14 mouse cellular contexts compared by ENCODE assay signal in genomic region chr11:117827386-117827785, GRCm38 (mm10). TPM values are rescaled to one million over a fixed set of nuclear protein-coding genes. Genes with fewer than 3 reads are reported as not detected.
DNase-seq lines count a peak whose midpoint lies in the region; ATAC-seq and TF ChIP-seq lines count a peak whose summit lies in the region.
"Had no signal": no experiment of that assay in that cellular context is flagged by ENCODE, and none has a peak within 500 bp of the region (broad histone marks: within the 10 kb centered on the region; RNA-seq: fewer than 3 reads in every experiment).

No protein-coding gene starts in this region.

- H3K79me3 ChIP-seq in C2C12 (ENCODE audit: low read depth): peaks cover 21% of the 10 kb centered on the region

- H3K9me3 ChIP-seq in heart, embryonic 15.5 days (replicated peaks): no peaks in the 10 kb centered on the region
- no peaks in the 10 kb centered on the region for H3K9me3 ChIP-seq in liver, embryonic 16.5 days (replicated peaks; ENCODE audit: control insufficient read depth, low read length)
- H3K9me3 ChIP-seq: embryonic facial prominence, embryonic 12.5 days; limb, embryonic 13.5 days had no signal

- no peak for ATAC-seq in heart, embryonic 15.5 days (replicated peaks; ENCODE audit: insufficient number of reproducible peaks, insufficient read depth, low FRiP score, low read depth)
- ATAC-seq in liver, embryonic 16.5 days (ENCODE audit: low read depth): no peak
- ATAC-seq: hindbrain, embryonic 16.5 days; midbrain, embryonic 16.5 days had no signal

- WGBS in heart, embryonic 15.5 days: 49% methylated on average over 3 of the region's 3 CpGs
- 67% methylated on average over 3 of the region's 3 CpGs for WGBS in liver, embryonic 16.5 days (ENCODE audit: insufficient replicate concordance)

- no peak for TF ChIP-seq POLR2A in bone marrow macrophage, adult 2 months (IDR thresholded peaks at IDR 0.05; ENCODE audit: borderline replicate concordance, low read depth, low read length)

- no peak overlapping the region for H3ac ChIP-seq in C2C12 (ENCODE audit: control insufficient read depth, insufficient read length, low read depth)

- peak overlapping the region; percentile 18; the same call in 1 of the 2 replicates for H3K4me3 ChIP-seq in heart, embryonic 15.5 days
- no peak overlapping the region for H3K4me3 ChIP-seq in C2C12 (ENCODE audit: insufficient read depth, poor library complexity, severe bottlenecking)
- peak overlapping the region; percentile 29 for H3K4me3 ChIP-seq in bone marrow macrophage, adult 2 months (ENCODE audit: insufficient read depth, low read length)
- H3K4me3 ChIP-seq in liver, embryonic 16.5 days (ENCODE audit: low read depth, low read length): no peak overlapping the region

- peaks cover 89% of the 10 kb centered on the region for H3K4me1 ChIP-seq in heart, embryonic 15.5 days (replicated peaks)
- peaks cover 64% of the 10 kb centered on the region for H3K4me1 ChIP-seq in bone marrow macrophage, adult 2 months (ENCODE audit: control insufficient read depth, insufficient read depth, low read length)
- H3K4me1 ChIP-seq in liver, embryonic 16.5 days (ENCODE audit: control insufficient read depth, low read depth, low read length): peaks cover 82% of the 10 kb centered on the region

- H3K27me3 ChIP-seq in heart, embryonic 15.5 days: no peaks in the 10 kb centered on the region
- no peaks in the 10 kb centered on the region for H3K27me3 ChIP-seq in C2C12 (ENCODE audit: control insufficient read depth, insufficient read depth, insufficient read length)
- H3K27me3 ChIP-seq in liver, embryonic 16.5 days (ENCODE audit: control insufficient read depth, insufficient read depth, low read depth, low read length): no peaks in the 10 kb centered on the region
- H3K27me3 ChIP-seq: embryonic facial prominence, embryonic 12.5 days; limb, embryonic 13.5 days had no signal

- TF ChIP-seq CTCF in C2C12 (IDR thresholded peaks at IDR 0.05; ENCODE audit: control insufficient read depth, insufficient read depth, insufficient read length): no peak
- TF ChIP-seq CTCF in bone marrow macrophage, adult 2 months (IDR thresholded peaks at IDR 0.05; ENCODE audit: low read depth, low read length): no peak

- H3K79me2 ChIP-seq in C2C12 (ENCODE audit: control insufficient read depth, insufficient read depth): peaks cover 44% of the 10 kb centered on the region

- peak overlapping the region; percentile 41 for H3K9ac ChIP-seq in heart, embryonic 15.5 days
- peak overlapping the region; percentile 37; the same call in 1 of the 2 replicates for H3K9ac ChIP-seq in liver, embryonic 16.5 days (ENCODE audit: low read depth, low read length)

- DNase-seq in heart, adult 11 months: no peak
- no peak for DNase-seq in Muller cell, postnatal 12 days (ENCODE audit: inconsistent ontology term)
- DNase-seq in T-cell, adult 2 months (ENCODE audit: low spot score): no peak
- no peak for DNase-seq in spleen, postnatal 14 days (ENCODE audit: low spot score in 2 of 2)
- DNase-seq: cerebellum, adult 11 months had no signal

- peaks cover 3% of the 10 kb centered on the region; the same call in 1 of the 2 replicates for H3K36me3 ChIP-seq in heart, embryonic 15.5 days
- peaks cover 15% of the 10 kb centered on the region for H3K36me3 ChIP-seq in C2C12 (ENCODE audit: control insufficient read depth, insufficient read depth)
- peaks cover 12% of the 10 kb centered on the region for H3K36me3 ChIP-seq in liver, embryonic 16.5 days (ENCODE audit: control insufficient read depth, insufficient read depth)

- H3K4me2 ChIP-seq in heart, embryonic 15.5 days: peak overlapping the region; percentile 92
- H3K4me2 ChIP-seq in liver, embryonic 16.5 days (ENCODE audit: low read depth, low read length): peak overlapping the region; percentile 77

- H3K27ac ChIP-seq in heart, embryonic 15.5 days: peak overlapping the region; percentile 95
- peak overlapping the region; percentile 82 for H3K27ac ChIP-seq in bone marrow macrophage, adult 2 months (ENCODE audit: insufficient read depth, low read depth, low read length)
- H3K27ac ChIP-seq in liver, embryonic 16.5 days (ENCODE audit: low read length): peak overlapping the region; percentile 91

TF ChIP-seq in C2C12, 6 proteins besides CTCF, POLR2A, EP300 and RAD21:
- TF ChIP-seq FOSL1 (IDR thresholded peaks at IDR 0.05; ENCODE audit: insufficient read depth, low read length, poor library complexity, severe bottlenecking) (no peak), MAX (IDR thresholded peaks at IDR 0.05) (no peak), MYOG (IDR thresholded peaks at IDR 0.05; ENCODE audit: control insufficient read depth, extremely low read depth, insufficient read length) (no peak), CEBPB (IDR thresholded peaks at IDR 0.05; ENCODE audit: low read depth) (peak; percentile 49), MYOD1 (IDR thresholded peaks at IDR 0.05; ENCODE audit: control insufficient read depth, insufficient read length, low read depth) (peak; percentile 51), USF1 (IDR thresholded peaks at IDR 0.05; ENCODE audit: low read depth) (no peak)

RNA-seq across cellular contexts. Expression of gene Tk1, which starts 1.5 kb away (rescaled TPM):
- polyA plus RNA-seq in heart, embryonic 15.5 days (2015; fragmentation: Nextera tagmentation; extraction: Ambion mirVana): 92.9 and 102 TPM in 2 replicates
- 265 TPM for polyA plus RNA-seq in C2C12 (2012; fragmentation: generic; extraction: Trizol)
- 56.8 and 70.1 TPM in 2 replicates for polyA plus RNA-seq in bone marrow macrophage, adult 2 months (2012; ENCODE audit: insufficient read depth, insufficient read length, missing spikeins)
- polyA plus RNA-seq in liver, embryonic 16.5 days (2015; fragmentation: Nextera tagmentation; extraction: Ambion mirVana): 120 and 127 TPM in 2 replicates

RNA-seq across cellular contexts. Expression of gene Afmid, which starts 1.7 kb away (rescaled TPM):
- 15.1 and 16.6 TPM in 2 replicates for polyA plus RNA-seq in heart, embryonic 15.5 days (2015; fragmentation: Nextera tagmentation; extraction: Ambion mirVana)
- 3.2 TPM for polyA plus RNA-seq in C2C12 (2012; fragmentation: generic; extraction: Trizol)
- polyA plus RNA-seq in bone marrow macrophage, adult 2 months (2012; ENCODE audit: insufficient read depth, insufficient read length, missing spikeins): 3.5 and 9.9 TPM in 2 replicates
- polyA plus RNA-seq in liver, embryonic 16.5 days (2015; fragmentation: Nextera tagmentation; extraction: Ambion mirVana): 14.6 and 15.4 TPM in 2 replicates

RNA-seq across cellular contexts. Expression of gene Gm20708, which starts 17.9 kb away (rescaled TPM):
- 0.97 and 1.5 TPM in 2 replicates for polyA plus RNA-seq in heart, embryonic 15.5 days (2015; fragmentation: Nextera tagmentation; extraction: Ambion mirVana)
- polyA plus RNA-seq in C2C12 (2012; fragmentation: generic; extraction: Trizol): 0.16 TPM
- polyA plus RNA-seq in bone marrow macrophage, adult 2 months (2012; ENCODE audit: insufficient read depth, insufficient read length, missing spikeins): 4.0 and 5.0 TPM in 2 replicates
- polyA plus RNA-seq in liver, embryonic 16.5 days (2015; fragmentation: Nextera tagmentation; extraction: Ambion mirVana): 0.38 and 0.64 TPM in 2 replicates
- polyA plus RNA-seq: large intestine, adult 2 months had no signal

RNA-seq across cellular contexts. Expression of gene Syngr2, which starts 17.9 kb away (rescaled TPM):
- polyA plus RNA-seq in heart, embryonic 15.5 days (2015; fragmentation: Nextera tagmentation; extraction: Ambion mirVana): 84.6 and 105 TPM in 2 replicates
- polyA plus RNA-seq in C2C12 (2012; fragmentation: generic; extraction: Trizol): 65.3 TPM
- polyA plus RNA-seq in bone marrow macrophage, adult 2 months (2012; ENCODE audit: insufficient read depth, insufficient read length, missing spikeins): 183 and 189 TPM in 2 replicates
- polyA plus RNA-seq in liver, embryonic 16.5 days (2015; fragmentation: Nextera tagmentation; extraction: Ambion mirVana): 48.6 and 55.5 TPM in 2 replicates

RNA-seq across cellular contexts. Expression of gene Birc5, which starts 21.7 kb away (rescaled TPM):
- polyA plus RNA-seq in heart, embryonic 15.5 days (2015; fragmentation: Nextera tagmentation; extraction: Ambion mirVana): 202 and 215 TPM in 2 replicates
- 230 TPM for polyA plus RNA-seq in C2C12 (2012; fragmentation: generic; extraction: Trizol)
- 97.3 and 103 TPM in 2 replicates for polyA plus RNA-seq in bone marrow macrophage, adult 2 months (2012; ENCODE audit: insufficient read depth, insufficient read length, missing spikeins)
- polyA plus RNA-seq in liver, embryonic 16.5 days (2015; fragmentation: Nextera tagmentation; extraction: Ambion mirVana): 298 and 327 TPM in 2 replicates

Comparison
In these comparisons a context has a peak if more than half of its experiments do, and no peak if none do; other contexts are left out.
1. H3K4me3 ChIP-seq: peak in heart, embryonic 15.5 days (single experiment) and bone marrow macrophage, adult 2 months (single experiment); none in C2C12 (single experiment) and liver, embryonic 16.5 days (single experiment).
2. Peak in every context shown above with its lines, with median percentiles within 50 percentile points of each other: H3K27ac ChIP-seq.